ENCODE assay signal across 9 mouse cellular contexts in genomic region chr10:42697007-42697406, GRCm38 (mm10).
DNase-seq lines count a peak whose midpoint lies in the region; ATAC-seq lines count a peak whose summit lies in the region.
"Had no signal": no experiment of that assay in that cellular context is flagged by ENCODE, and none has a peak within 500 bp of the region (broad histone marks: within the 10 kb centered on the region; RNA-seq: fewer than 3 reads in every experiment).

No protein-coding gene starts in this region.

- H3K4me2 ChIP-seq in midbrain, embryonic 11.5 days: no peak overlapping the region
- H3K4me2 ChIP-seq in midbrain, embryonic 13.5 days (replicated peaks): no peak overlapping the region
- H3K4me2 ChIP-seq: heart, embryonic 13.5 days had no signal

- H3K27me3 ChIP-seq in midbrain, embryonic 11.5 days (ENCODE audit: control insufficient read depth, insufficient read depth, low read length): no peaks in the 10 kb centered on the region
- no peaks in the 10 kb centered on the region; the same call in 1 of the 2 replicates for H3K27me3 ChIP-seq in midbrain, embryonic 13.5 days
- H3K27me3 ChIP-seq in embryonic facial prominence, embryonic 10.5 days (replicated peaks; ENCODE audit: low read depth, poor library complexity, severe bottlenecking): no peaks in the 10 kb centered on the region
- H3K27me3 ChIP-seq in splenic B cell, adult 2 months (ENCODE audit: control insufficient read depth, insufficient read depth, low read length, poor library complexity, severe bottlenecking): no peaks in the 10 kb centered on the region
- H3K27me3 ChIP-seq: heart, embryonic 13.5 days had no signal

- no peaks in the 10 kb centered on the region for H3K9me3 ChIP-seq in midbrain, embryonic 11.5 days (ENCODE audit: control insufficient read depth, low read length)
- H3K9me3 ChIP-seq in midbrain, embryonic 13.5 days: no peaks in the 10 kb centered on the region
- H3K9me3 ChIP-seq in embryonic facial prominence, embryonic 10.5 days: no peaks in the 10 kb centered on the region
- H3K9me3 ChIP-seq: heart, embryonic 13.5 days had no signal

- H3K9ac ChIP-seq in midbrain, embryonic 11.5 days (ENCODE audit: low read length): no peak overlapping the region
- no peak overlapping the region for H3K9ac ChIP-seq in midbrain, embryonic 13.5 days (replicated peaks)
- H3K9ac ChIP-seq: heart, embryonic 13.5 days had no signal

- no peaks in the 10 kb centered on the region for H3K4me1 ChIP-seq in midbrain, embryonic 11.5 days (ENCODE audit: control insufficient read depth, insufficient read depth, low read length)
- H3K4me1 ChIP-seq in midbrain, embryonic 13.5 days (replicated peaks): no peaks in the 10 kb centered on the region
- H3K4me1 ChIP-seq in embryonic facial prominence, embryonic 10.5 days: peaks cover 9% of the 10 kb centered on the region
- H3K4me1 ChIP-seq: heart, embryonic 13.5 days had no signal

- no peak overlapping the region for H3K4me3 ChIP-seq in midbrain, embryonic 11.5 days (ENCODE audit: low read depth, low read length)
- H3K4me3 ChIP-seq in midbrain, embryonic 13.5 days (replicated peaks): no peak overlapping the region
- no peak overlapping the region for H3K4me3 ChIP-seq in embryonic facial prominence, embryonic 10.5 days
- H3K4me3 ChIP-seq: heart, embryonic 13.5 days had no signal

- intact Hi-C loops in heart, postnatal 36 days (cut with DNase I): loop anchor here (5.0 kb wide), 3 partner anchors 105 to 245 kb away; no protein-coding TSS in a partner anchor

- peak; percentile 98 for DNase-seq in midbrain, embryonic 11.5 days (ENCODE audit: low spot score, missing footprints)
- DNase-seq in adrenal gland, postnatal 4 days (ENCODE audit: low spot score in 2 of 2): peak; percentile 50 to 56
- DNase-seq in embryonic facial prominence, embryonic 10.5 days (ENCODE audit: low spot score): peak; percentile 72
- DNase-seq in heart, postnatal 36 days: peak; percentile 66 to 78
- peak; percentile 71 to 76 for DNase-seq in left cerebral cortex, adult 18-20 months (ENCODE audit: low spot score in 2 of 2)
- peak; percentile 24 to 54 for DNase-seq in monocyte, adult 2 months (ENCODE audit: low read depth in 1 of 2, low spot score in 2 of 2)
- DNase-seq in splenic B cell, adult 2 months (ENCODE audit: low read depth, low spot score): peak; percentile 80

- no peak for ATAC-seq in midbrain, embryonic 11.5 days (ENCODE audit: low FRiP score)
- no peak for ATAC-seq in midbrain, embryonic 13.5 days

- H3K36me3 ChIP-seq in midbrain, embryonic 11.5 days (ENCODE audit: control insufficient read depth, insufficient read depth, low read length): no peaks in the 10 kb centered on the region
- H3K36me3 ChIP-seq in midbrain, embryonic 13.5 days: peaks cover 26% of the 10 kb centered on the region
- H3K36me3 ChIP-seq in embryonic facial prominence, embryonic 10.5 days (replicated peaks): peaks cover 12% of the 10 kb centered on the region
- H3K36me3 ChIP-seq in splenic B cell, adult 2 months (ENCODE audit: control insufficient read depth, insufficient read depth, low read length, poor library complexity, severe bottlenecking): peaks cover 7% of the 10 kb centered on the region

- 33% methylated on average over 8 of the region's 8 CpGs for WGBS in midbrain, embryonic 11.5 days
- WGBS in midbrain, embryonic 13.5 days: 35% methylated on average over 8 of the region's 8 CpGs
- WGBS in embryonic facial prominence, embryonic 10.5 days: 32% methylated on average over 8 of the region's 8 CpGs

- H3K27ac ChIP-seq in midbrain, embryonic 11.5 days (ENCODE audit: low read depth, low read length): no peak overlapping the region
- H3K27ac ChIP-seq in midbrain, embryonic 13.5 days: no peak overlapping the region
- no peak overlapping the region for H3K27ac ChIP-seq in embryonic facial prominence, embryonic 10.5 days (replicated peaks)
- H3K27ac ChIP-seq: heart, embryonic 13.5 days had no signal

Comparison
In these comparisons a context has a peak if more than half of its experiments do, and no peak if none do; other contexts are left out.
1. DNase-seq: peak in every context shown above with its lines; median percentile 98 in midbrain, embryonic 11.5 days; 80 in splenic B cell, adult 2 months; 74 in left cerebral cortex, adult 18-20 months; 72 in embryonic facial prominence, embryonic 10.5 days; 72 in heart, postnatal 36 days; 53 in adrenal gland, postnatal 4 days; 39 in monocyte, adult 2 months.